Mouse (Mus musculus): ENCODE results near the gene Add2. TPM values are rescaled to one million over a fixed set of nuclear protein-coding genes. Genes with fewer than 3 reads are reported as not detected.

Gene Add2
- total RNA-seq, 4 experiments from 2014 or later, result 200 to 222 (median 215) TPM

DNA sequence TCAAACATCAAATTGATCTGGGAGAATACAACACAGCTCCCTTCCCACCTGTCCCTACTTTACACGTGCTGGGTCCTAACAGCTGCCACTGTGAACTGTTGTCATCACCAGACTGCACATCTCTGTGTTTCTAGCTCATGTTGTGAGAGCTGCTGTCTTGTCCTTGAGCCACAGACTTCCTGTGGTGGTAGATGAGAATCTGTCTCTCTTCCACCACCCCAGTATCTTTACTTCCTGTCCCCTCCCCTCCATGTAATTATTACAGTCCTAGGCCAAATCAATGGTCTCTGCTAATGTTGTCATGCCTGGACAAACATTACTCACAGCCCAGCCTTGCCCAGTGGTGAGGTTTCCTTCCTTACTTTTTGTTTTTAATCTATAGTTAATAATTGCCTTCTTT, 105.4 kb downstream of the Add2 start:
- no peak for DNase-seq (ENCODE audit: low spot score in 2 of 2)

DNA sequence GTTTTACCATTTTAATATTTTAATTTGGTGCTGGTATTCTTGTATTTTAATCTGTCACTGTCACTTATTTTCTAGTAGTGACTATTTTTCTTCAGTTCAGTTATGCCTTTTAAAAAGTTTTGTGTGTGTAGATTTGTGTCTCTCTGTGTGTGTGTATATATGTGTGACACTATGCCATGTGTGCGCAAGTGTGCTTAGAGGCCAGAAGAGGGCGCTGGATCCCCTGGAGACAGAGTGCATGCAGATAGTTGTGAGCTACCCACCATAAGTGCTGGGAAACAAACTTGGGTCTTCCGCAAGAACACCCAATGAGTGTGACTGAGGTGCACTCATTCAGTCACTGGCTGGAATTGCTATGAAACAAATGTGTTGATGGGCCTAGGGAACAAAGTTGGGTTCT, 107.7 kb downstream of the Add2 start:
- DNase-seq (ENCODE audit: low spot score in 2 of 2), result no peak

DNA sequence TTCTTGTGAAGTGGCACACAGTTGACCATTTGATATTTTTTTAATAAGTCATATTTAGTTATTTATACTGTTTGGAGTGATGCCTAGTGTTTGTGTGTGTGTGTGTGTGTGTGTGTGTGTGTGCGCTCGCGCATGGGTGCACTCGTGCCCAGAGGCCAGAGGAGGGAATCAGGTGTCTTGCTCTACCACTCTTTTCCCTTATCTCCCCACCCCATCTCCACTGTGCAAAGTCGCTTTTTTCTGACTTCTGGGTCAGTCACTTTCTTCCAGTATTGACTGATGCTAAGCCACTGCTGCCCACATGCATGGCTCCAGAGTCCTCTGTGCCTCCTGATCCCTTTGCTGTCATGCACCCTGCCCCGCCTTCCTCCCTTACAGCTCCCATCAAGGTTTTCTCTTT, 112.8 kb downstream of the Add2 start:
- DNase-seq (ENCODE audit: low spot score in 2 of 2), result no peak

DNA sequence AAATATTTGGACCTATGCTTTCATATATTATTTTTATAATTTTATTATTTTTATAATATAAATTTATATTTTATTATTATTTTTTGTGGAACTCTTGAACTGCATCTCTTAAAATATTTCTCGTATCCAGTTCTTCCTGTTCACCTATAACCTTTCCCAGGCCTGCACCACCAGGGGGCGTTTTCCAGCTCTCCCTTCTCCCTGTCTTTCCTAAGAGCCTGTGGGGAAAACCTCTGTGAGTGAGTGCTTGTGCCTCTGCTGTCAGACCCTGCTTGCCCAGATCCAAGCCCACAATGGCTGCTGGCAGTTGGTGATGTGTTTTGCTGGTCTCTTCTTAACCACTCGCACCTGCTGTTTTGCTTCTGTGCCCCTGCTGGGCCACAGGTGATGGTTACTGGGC, 113.3 kb downstream of the Add2 start:
- no peak for DNase-seq (ENCODE audit: low spot score in 2 of 2)

DNA sequence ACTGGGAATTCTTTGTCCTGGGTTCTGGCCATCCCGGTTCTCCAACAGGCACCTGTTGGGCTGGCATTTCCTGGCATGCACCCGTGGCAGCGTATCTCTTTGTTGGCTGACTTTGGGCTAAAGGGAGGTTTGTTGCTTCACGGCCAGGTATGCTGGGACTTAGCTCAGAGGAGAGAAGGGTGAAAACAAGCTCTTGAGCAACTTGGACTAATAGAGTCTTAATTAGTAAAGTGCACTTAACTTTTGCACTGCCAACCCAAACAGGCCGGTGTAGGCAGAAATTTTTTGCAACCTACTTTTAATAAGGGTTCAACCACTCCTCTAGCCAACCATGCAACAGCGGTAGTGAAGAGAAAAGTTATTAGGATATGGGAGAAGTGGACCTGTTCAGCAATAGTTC, 116.5 kb downstream of the Add2 start:
- DNase-seq (ENCODE audit: low spot score in 2 of 2), result no peak

DNA sequence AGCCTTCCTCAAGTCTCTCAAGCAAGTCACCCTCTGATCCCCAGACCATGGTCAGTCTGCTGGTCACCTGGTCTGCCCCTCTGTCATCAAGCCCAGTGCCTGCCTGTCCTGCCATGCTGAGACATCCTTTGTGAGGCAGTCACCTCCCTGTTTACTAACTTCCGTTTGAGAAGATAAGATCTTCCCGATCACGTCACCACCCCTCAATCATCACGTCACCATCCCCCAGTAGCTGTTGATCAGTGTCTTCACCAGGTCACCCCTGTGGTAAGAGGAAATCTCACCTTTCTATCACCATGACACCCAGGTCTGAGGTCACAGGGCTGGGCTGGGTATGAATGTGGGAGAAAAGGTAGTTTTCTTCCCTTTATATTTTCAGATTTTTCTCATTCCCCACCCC, 120.0 kb downstream of the Add2 start:
- DNase-seq (ENCODE audit: low spot score in 2 of 2), result no peak

DNA sequence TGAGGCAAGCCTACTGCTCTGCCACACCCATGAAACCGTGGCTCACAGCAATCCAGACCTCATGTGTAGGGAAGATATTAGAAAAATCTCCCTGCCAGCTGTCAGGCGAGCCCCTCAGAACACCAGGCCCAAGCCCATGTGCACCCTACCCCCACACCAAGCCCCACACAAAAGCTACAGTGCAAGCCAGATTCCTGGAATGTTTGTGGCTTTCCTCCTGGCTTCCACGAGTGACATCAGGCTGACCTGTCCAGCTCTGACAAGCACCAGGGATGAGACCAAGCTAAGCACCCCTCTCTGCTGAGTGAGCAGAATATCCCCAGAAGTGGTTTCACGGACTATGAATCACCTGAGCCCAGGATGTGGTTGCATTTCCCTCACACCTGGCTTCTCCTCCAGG, 120.5 kb downstream of the Add2 start:
- no peak for DNase-seq (ENCODE audit: low spot score in 2 of 2)

DNA sequence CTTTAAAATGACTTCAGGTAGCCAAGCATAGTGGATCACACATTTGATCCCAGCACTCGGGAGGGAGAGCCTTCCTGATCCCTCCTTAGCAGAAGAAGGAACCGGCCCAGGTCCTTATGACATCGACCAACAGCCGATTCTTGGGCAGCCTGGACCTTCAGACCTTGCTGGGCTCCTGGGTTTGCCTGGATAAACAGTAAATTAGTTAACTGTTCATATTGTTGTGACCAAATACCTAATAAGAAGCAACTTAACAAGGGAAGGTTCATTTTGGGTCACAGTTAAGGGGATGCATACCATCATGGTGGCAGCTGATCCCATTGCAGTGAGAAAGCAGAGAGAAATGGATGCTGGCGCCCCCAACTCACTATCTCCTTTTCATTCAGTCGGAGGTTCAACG, 124.2 kb downstream of the Add2 start:
- DNase-seq (ENCODE audit: low spot score in 2 of 2), result no peak

DNA sequence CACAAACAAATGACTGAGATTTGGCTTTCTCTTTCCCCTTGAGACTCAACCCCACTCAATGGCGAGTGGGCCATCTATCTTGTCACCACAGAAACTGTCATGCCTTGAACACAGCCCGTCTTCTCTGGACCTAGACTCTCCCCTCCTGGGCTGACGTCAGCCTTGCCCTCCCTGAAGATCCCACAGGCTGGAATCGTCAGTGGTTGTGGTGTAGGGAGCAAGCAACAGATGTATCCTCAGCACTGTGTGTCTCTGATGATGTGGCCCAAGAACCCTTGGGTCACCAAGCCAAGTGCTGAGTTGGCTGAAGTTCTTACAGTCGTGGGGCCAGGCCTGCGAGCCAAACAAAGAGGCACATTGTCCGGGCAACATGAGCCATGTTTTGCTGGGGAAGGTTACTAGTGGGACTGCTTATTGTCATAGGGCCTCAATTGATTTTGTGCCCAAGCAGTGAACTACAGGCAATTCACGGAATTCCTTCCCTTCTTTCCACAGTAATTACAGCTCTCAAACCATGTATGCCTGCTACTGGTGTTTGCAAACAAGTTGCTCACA, 125.0 kb downstream of the Add2 start:
- no peak for DNase-seq (ENCODE audit: low spot score in 2 of 2)

DNA sequence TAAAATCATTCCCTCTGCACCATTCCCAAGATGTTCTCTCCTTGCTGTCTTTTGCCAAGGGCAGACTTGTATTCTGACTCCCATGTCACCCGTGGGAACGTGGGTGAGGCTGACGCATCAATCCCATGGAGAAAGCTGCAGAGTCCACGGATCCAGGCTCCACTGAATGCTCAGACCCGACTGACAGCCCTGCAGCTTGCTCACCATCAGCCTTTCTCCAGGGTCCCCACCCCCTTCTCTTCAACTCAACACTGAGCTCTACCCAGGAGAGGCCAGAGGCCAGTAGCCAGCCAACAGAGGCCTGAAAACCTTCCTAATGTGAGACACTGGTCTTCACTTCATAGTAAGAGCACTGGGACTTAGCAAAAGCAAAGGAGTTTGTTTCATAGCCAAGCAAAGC, 125.5 kb downstream of the Add2 start:
- DNase-seq (ENCODE audit: low spot score in 2 of 2), result no peak

DNA sequence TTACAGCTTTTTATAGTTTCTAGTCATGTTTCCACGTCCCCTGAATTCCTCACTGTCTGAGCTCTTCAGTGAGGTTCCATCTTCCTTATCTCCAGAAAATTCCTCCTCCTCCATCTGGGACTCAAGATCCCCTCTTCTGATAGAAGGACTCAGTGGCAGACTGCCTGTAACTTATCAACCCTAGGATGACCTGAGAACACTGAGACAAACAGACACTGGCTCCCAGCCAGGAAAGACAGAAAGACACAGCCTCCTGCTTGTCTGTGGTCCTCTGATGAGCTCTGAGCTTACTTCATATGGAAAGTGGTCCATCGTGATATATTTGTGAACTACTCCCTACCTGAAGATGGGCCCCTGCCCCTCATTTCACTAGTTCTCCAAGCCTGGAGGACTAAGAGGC, 126.0 kb downstream of the Add2 start:
- no peak for DNase-seq (ENCODE audit: low spot score in 2 of 2)

DNA sequence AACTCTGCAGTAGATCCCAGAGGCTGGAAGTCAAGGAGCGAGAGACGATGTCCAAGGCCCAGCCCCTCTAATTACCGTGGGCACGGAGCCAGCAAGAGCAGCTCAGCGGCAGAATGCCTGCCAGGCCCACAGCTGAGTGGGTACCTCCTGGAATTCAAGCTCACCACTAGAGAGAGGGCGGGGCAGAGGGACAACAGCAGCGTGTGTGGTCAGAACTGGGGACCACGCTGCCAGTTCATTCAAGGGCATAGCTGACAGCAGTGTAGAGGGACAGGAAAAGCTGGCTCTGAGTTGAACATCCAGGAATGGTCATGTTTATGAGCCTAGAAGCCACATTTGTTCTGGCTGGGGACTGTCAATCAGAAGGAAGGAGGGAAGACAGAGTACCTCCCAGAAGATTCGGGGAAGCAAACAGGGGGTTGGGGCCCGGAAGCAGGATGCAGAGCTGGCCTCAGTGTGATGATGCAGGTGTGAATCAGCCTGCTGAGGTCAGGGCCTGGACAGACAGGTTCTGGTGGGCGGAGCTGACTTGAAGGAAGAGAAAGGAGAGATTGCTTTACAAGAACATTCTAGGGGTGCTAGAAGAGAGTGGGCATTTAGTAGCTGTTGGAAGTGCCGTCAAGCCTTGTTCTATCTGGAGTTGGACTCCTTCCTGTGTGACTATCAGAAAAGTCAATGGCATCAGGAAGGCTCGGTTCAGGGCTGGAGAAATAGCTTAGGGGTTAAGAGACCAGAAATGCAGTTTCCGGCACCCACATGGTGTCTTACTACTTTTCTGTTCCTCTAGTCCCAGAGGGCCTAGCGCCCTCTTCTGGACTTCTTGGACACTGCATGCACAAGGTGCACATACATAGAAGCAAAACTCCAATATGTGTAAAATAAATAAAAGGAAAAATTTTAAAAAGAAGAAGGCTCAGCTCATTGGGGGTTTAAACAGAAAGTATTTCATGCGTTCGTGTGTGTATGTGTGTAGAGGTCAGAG, 129.1 kb downstream of the Add2 start:
- DNase-seq (ENCODE audit: low spot score in 2 of 2), result no peak

DNA sequence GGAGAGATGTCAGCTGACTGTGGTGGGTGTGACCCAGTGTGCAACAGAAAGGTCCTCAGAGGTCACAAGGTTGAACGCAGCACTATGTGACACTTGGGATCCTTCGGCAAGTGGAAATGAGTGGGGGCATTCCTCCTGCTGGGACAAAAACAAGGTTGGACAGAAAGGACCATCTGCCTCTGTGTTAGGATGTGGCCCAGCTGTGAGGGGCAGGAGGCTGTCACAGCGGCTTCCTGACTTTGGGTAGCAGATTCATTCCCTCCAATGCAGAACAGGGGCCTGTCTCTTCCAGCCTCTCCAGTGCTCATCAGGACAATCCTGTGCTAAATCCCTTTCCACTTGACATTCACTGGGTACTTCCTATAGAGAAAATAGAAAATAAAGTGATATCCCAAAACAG, 132.4 kb downstream of the Add2 start:
- no peak for DNase-seq (ENCODE audit: low spot score in 2 of 2)

DNA sequence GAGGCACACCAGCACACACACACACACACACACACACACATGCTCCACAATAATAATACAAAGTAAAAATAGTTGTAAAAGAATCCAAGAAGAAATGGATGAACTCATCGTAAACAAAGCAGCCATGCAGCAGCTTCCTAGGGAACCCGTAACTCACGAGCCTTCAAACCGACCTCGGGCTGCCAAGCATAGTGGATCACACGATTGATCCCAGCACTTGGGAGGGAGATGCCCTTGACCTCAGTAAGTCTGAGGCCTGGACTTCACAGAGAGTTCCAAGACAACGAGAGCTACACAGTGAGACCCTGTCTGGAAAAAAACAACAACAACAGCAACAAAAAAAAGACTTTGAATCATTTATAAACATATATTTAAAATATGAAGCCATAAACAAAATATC, 133.1 kb downstream of the Add2 start:
- DNase-seq (ENCODE audit: low spot score in 2 of 2), result no peak

DNA sequence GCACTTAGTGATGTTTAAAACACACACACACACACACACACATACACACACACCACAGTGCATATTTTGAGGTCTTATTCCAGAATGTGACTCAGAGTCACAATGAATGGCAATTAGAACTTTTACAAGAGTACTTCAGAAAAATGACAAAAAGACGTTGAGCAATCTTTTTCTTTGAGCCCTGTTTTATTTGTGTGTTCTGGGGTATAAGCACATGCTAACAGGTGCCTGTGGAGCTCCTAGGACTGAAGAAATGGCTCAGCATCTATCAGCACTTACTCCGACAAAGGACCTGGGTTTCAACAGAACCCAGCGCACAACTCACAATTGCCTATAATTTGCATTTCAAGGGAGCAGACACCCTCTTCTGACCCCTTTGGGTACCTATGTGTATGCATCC, 135.5 kb downstream of the Add2 start:
- no peak for DNase-seq (ENCODE audit: low spot score in 2 of 2)

DNA sequence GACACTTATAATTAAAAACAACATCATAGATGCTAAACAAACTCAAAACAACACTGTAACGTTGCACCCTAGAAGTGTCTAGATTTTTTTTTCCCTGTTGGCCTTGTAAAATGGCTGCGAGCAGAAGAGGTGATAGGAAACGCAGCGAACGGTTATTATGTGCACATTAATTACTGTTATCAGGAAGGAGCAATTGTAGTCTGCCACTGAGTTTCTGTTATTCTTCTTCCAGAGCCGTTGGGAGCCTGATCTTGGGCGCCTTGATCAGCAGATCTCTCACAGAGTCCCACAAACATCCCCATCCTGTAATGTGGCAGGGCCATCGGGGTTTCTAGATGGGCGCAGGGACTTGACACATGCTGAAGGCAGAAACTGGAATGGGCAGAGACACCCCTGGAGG, 137.9 kb downstream of the Add2 start:
- no peak for DNase-seq (ENCODE audit: low spot score in 2 of 2)

DNA sequence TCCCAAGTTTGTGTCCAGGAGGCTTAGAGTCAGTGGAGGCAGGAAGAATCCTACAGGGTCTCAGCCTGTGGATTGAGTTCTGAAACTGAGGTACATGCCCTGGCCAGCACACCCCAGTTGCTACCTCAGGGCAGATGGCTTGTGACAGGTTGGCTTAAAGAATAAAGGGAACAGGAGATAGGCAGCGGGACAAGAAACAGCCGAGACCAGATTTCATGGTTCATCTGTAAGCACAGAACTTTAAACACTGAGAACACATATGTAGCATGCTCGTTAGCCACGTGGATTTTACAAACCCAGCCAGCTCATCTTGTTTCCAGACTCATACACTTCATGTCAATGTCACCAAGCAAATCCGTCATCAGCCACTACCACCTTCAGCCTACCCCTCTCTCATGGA, 139.4 kb downstream of the Add2 start:
- no peak for DNase-seq (ENCODE audit: low spot score in 2 of 2)

DNA sequence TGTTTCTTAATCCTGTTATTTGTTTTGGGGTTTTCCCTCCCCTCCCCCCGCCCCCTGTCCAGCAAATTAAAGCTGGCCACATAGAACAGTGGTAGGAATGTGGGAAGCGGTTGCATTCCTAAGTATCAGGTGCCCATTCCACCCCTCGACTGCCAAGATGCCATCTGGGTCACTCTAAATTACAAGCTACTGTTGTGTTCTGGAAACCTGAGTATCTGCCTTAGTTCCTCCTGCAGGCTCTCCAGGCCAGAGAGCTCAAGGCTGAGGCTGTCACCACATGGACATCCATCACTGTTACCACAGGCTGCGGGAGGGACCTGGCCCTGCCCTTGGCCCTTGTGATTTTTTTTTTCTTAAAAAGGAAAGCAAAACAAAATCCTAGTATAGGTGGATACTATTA, 140.7 kb downstream of the Add2 start:
- DNase-seq (ENCODE audit: low spot score in 2 of 2), result no peak

Other genes starting within 250 kb of the Add2 start
- gene Nat8f6, start 207.7 kb upstream of the Add2 start, total RNA-seq (2022), result 1 to 10 TPM in 3 of 4 experiments, under 1 TPM in 1; 0.80 to 4.6 (median 2.4) TPM
- 1 to 10 TPM; 4.1 to 6.0 (median 4.7) TPM for gene Nat8f5, start 207.7 kb upstream of the Add2 start, total RNA-seq (2022)
- 1 to 10 TPM; 3.5 to 6.1 (median 4.8) TPM for gene Nat8, start 196.6 kb upstream of the Add2 start, total RNA-seq (2022)
- 1 to 10 TPM; 2.4 to 3.7 (median 3.4) TPM for gene Nat8f2, start 159.5 kb upstream of the Add2 start, total RNA-seq (2022)
- 1 to 10 TPM; 6.9 to 8.3 (median 7.7) TPM for gene Nat8f4, start 123.8 kb upstream of the Add2 start, total RNA-seq (2022)
- gene Tprkb, start 116.8 kb upstream of the Add2 start, total RNA-seq (2022), result 10 to 100 TPM; 61.0 to 72.7 (median 62.6) TPM
- 10 to 100 TPM; 21.8 to 24.5 (median 22.0) TPM for gene Nat8f1, start 113.0 kb upstream of the Add2 start, total RNA-seq (2022)
- 10 to 100 TPM; 56.1 to 65.9 (median 61.6) TPM for gene Dusp11, start 67.0 kb upstream of the Add2 start, total RNA-seq (2022)
- not detected for gene Figla, start 12.5 kb upstream of the Add2 start, total RNA-seq (2022)
- 10 to 100 TPM; 27.1 to 30.1 (median 29.1) TPM for gene Tgfa, start 166.5 kb downstream of the Add2 start, total RNA-seq (2022)